Mouse (Mus musculus) embryonic facial prominence, embryonic 12.5 days (tissue): ENCODE data around the gene Exoc6b. TPM values are rescaled to one million over a fixed set of nuclear protein-coding genes. Genes with fewer than 3 reads are reported as not detected.
A peak's percentile ranks its signal among the peaks of the same experiment; 100 is the strongest.

ENCODE experiments used
- ATAC-seq: fragments of 200-750 bp; cut with Nextera tagmentation; 2 replicates; pipeline ENCODE4 v1.8.0; 2017; ENCODE audit not compliant: insufficient number of reproducible peaks, insufficient read depth, low FRiP score, low TSS enrichment
- H3K27ac ChIP-seq: fragments of 300-500 bp; sonication (generic); 2 replicates; pipeline ENCODE4 v1.5.1; 2016; ENCODE audit warnings: mild to moderate bottlenecking
- H3K27me3 ChIP-seq: fragments of 300-500 bp; sonication (generic); 2 replicates; pipeline ENCODE4 v1.6.1; 2016; ENCODE audit warnings: mild to moderate bottlenecking, moderate library complexity
- H3K36me3 ChIP-seq: fragments of 300-500 bp; sonication (generic); 2 replicates; pipeline ENCODE4 v1.6.1; 2016; ENCODE audit warnings: mild to moderate bottlenecking
- H3K4me1 ChIP-seq: fragments of 300-500 bp; sonication (generic); 2 replicates; pipeline ENCODE4 v1.6.1; 2016
- H3K4me2 ChIP-seq: fragments of 300-500 bp; sonication (generic); replicated peaks from 2 replicates; pipeline ENCODE4 v1.6.1; 2016; ENCODE audit warnings: mild to moderate bottlenecking, moderate library complexity
- H3K4me3 ChIP-seq: fragments of 300-500 bp; sonication (generic); 2 replicates; pipeline ENCODE4 v1.5.1; 2016; ENCODE audit warnings: mild to moderate bottlenecking
- H3K9ac ChIP-seq: fragments of 300-500 bp; sonication (generic); 2 replicates; pipeline ENCODE4 v1.6.1; 2016; ENCODE audit warnings: mild to moderate bottlenecking, moderate library complexity
- H3K9me3 ChIP-seq: fragments of 300-500 bp; sonication (generic); 2 replicates; pipeline ENCODE4 v1.6.1; 2016; ENCODE audit warnings: mild to moderate bottlenecking, moderate library complexity
- WGBS: fragments of 180-500 bp; shearing (Covaris S2); methylation state at CpG from one replicate; pipeline ENCODE4 v1.1.7; 2016; 5-methylcytosine and 5-hydroxymethylcytosine counted together
- polyA plus RNA-seq: library from polyadenylated mRNA; unstranded; fragments of >200 nt; fragmentation: Nextera tagmentation; extraction: Ambion mirVana; gene quantifications from 2 replicates; pipeline ENCODE4 v1.2.1, GENCODE M21; 2016

Exoc6b gene
- polyA plus RNA-seq, 1 experiment from 2014 or later, result 45.1 TPM

DNA sequence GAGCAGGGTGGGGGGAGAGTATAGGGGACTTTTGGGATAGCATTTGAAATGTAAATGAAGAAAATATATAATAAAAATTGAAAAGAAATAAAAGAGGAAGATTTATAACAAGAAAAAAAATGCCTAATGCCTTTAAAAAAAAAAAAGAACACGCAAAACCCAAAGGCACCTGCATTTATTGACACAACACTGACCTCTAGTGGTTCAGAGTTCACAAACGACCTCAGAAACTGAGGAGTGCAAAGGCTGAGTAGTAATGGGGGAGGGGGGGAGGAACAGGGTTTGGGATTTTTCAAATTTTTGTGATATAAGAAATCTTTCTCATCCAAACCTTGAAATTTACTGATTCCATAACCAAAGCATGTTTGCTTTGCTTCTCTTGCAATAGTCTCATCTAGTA lies 156.9 kb downstream of the Exoc6b start:
- Histone ChIP-seq H3K27ac (no peak overlapping the region), H3K9me3 (no peaks in the 10 kb centered on the region), H3K4me3 (no peak overlapping the region), H3K27me3 (no peaks in the 10 kb centered on the region), H3K4me2 (no peak overlapping the region), H3K4me1 (no peaks in the 10 kb centered on the region), H3K9ac (no peak overlapping the region), H3K36me3 (no peaks in the 10 kb centered on the region)
- ATAC-seq, result no peak
- 5% methylated on average over 2 of the region's 2 CpGs for WGBS

DNA sequence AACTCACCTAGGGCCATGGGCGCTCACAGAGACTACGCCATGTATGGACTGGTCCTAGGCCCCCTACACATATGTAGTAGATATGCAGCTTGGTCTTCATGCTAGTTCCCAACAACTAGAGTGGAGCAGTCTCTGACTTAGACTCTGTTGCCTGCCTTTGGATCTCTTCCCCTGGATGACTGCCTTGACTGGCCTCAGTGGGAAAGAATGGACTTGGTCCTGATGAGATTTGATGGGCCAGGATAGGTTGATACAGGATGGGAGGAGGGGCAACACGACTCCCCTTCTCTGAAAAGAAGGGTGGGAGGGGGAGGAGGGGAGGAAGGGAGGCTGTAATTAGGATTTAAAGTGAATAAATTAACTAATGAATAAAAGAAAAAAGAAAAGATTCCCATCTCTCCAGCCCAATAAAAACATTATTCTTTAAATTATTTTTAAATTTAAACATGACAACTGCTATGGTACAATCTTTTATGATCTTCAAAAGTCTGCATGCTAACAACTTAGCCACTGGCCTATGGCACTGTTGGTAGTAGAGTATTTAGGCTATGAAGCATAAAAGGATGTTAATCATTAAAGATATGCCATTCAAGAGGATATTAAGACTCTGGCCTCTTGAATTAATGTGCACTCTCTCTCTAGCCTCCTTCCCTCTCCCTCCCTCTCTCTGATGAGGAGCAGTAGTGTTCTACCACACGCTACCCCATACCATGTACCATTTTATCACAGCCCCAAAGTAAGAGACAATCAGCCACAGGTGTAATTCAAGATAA lies 170.1 kb downstream of the Exoc6b start:
- Histone ChIP-seq H3K4me2 (no peak overlapping the region), H3K9ac (no peak overlapping the region), H3K4me1 (no peaks in the 10 kb centered on the region), H3K9me3 (no peaks in the 10 kb centered on the region), H3K27ac (no peak overlapping the region), H3K36me3 (no peaks in the 10 kb centered on the region), H3K27me3 (no peaks in the 10 kb centered on the region), H3K4me3 (no peak overlapping the region)
- ATAC-seq, result no peak
- WGBS, result 82% methylated on average over 4 of the region's 4 CpGs

DNA sequence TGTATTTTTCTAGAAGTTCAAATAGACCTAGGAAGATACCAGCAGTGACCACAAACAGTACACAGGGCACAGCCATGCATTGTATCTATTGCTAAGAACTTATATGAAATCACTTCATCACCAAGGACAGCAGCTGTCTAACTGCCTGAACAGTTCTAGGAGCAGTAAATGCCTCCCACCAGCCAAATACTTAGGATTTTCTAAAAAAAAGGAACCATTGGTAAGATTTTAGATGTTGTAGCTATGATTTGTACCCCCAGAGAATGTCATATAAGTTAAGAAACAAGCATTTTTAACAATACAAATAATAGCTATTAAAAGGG lies 175.6 kb downstream of the Exoc6b start:
- Histone ChIP-seq H3K4me2 (no peak overlapping the region), H3K4me3 (no peak overlapping the region), H3K4me1 (peaks cover 6% of the 10 kb centered on the region), H3K36me3 (no peaks in the 10 kb centered on the region), H3K9me3 (no peaks in the 10 kb centered on the region), H3K9ac (no peak overlapping the region), H3K27me3 (no peaks in the 10 kb centered on the region), H3K27ac (no peak overlapping the region)
- no peak for ATAC-seq

DNA sequence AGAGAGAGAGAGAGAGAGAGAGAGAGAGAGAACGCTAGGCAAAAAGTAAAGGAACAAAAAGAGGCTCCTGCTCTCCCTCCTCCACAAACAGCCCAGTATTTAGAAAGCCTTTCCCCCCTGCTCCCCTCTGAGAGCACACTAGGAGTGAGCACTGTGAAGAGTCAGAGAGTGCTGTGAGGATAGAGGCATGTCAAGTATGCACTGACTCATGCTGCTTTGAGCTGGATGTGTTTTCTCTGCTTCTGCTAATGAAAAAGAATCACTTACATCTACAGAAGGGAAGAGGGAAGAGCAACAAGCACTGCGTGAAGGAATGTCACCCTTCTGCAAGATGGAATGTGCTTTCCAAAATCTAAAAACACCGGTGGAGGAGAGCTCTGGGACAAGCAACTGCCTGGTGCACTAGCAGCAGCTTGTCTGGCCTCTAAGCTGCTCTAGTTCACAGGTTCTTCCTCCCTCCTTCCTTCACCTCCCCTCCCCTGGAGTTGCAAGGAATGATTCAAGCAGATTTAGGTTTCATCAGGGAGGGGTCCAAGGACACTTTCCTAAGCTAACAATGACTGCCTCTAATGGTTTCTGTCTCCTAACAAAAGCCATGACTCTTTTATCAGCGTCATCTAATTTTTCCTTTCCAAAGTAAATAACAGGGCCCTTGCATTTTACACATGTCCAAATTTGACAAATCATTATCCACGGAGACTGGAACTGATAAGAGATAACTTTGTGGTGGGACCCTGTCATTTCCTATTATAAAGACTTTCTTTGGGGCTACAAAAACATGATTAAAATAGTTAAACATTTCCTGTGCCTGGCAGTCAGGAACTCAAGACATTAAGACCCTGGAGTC lies 176.2 kb downstream of the Exoc6b start:
- 0 out of 2 replicates have a peak overlapping the region, but pooled peaks have one; percentile 8 for H3K27ac ChIP-seq
- H3K4me2 ChIP-seq, result no peak overlapping the region
- no peak overlapping the region for H3K9ac ChIP-seq
- ATAC-seq, result no peak
- H3K9me3 ChIP-seq, result no peaks in the 10 kb centered on the region
- WGBS, result 26% methylated on average over 5 of the region's 5 CpGs
- no peaks in the 10 kb centered on the region for H3K27me3 ChIP-seq
- H3K4me1 ChIP-seq, result peaks cover 6% of the 10 kb centered on the region
- no peaks in the 10 kb centered on the region for H3K36me3 ChIP-seq
- no peak overlapping the region for H3K4me3 ChIP-seq

DNA sequence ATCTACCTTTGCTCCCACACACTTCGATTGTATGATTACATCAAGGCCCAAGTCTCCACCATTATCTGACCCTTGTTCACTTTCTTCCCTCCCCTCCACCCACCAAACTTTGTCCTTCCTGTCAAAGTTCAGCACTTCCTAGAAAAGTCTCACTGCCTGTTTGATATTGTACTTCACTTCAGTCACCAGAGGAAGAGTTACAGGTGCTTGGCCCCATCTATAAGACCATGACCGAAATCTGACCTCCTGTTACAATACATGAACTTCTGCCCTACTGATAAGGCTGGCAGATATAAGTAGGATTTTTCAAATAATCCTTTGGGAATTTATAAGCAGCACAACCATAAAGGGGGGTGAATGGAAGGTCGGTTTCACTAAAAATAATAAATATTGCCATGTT lies 182.8 kb downstream of the Exoc6b start:
- H3K36me3 ChIP-seq, result no peaks in the 10 kb centered on the region
- 0 out of 2 replicates have a peak, but pooled peaks cover 3% of the 10 kb centered on the region for H3K4me1 ChIP-seq
- no peak overlapping the region for H3K27ac ChIP-seq
- H3K27me3 ChIP-seq, result no peaks in the 10 kb centered on the region
- no peaks in the 10 kb centered on the region for H3K9me3 ChIP-seq
- 82% methylated on average over 3 of the region's 3 CpGs for WGBS
- ATAC-seq, result no peak
- no peak overlapping the region for H3K4me2 ChIP-seq
- H3K4me3 ChIP-seq, result no peak overlapping the region
- H3K9ac ChIP-seq, result no peak overlapping the region

DNA sequence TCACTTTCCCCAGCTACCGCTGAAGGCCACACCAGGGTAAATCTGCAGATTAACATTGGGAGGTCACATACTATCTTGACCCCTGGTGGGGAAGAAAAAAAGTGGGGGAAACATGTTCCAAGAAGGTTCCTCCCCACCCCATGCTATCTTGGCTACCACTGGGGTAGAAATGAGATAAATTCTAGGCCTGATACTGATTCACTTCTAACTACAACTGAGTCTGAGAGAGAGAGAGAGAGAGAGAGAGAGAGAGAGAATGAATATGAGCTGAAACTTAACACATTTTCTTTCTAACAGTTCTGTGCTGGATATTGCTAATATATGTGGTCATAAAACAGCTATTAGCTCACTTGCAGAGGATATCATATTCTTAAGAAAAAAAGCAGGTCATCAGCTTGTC lies 184.2 kb downstream of the Exoc6b start:
- Histone ChIP-seq H3K4me1 (0 out of 2 replicates have a peak, but pooled peaks cover 3% of the 10 kb centered on the region), H3K9me3 (no peaks in the 10 kb centered on the region), H3K27ac (no peak overlapping the region), H3K36me3 (no peaks in the 10 kb centered on the region), H3K27me3 (no peaks in the 10 kb centered on the region), H3K4me2 (no peak overlapping the region), H3K4me3 (no peak overlapping the region), H3K9ac (no peak overlapping the region)
- ATAC-seq, result no peak
- 84% methylated on average over 1 of the region's 1 CpGs for WGBS

DNA sequence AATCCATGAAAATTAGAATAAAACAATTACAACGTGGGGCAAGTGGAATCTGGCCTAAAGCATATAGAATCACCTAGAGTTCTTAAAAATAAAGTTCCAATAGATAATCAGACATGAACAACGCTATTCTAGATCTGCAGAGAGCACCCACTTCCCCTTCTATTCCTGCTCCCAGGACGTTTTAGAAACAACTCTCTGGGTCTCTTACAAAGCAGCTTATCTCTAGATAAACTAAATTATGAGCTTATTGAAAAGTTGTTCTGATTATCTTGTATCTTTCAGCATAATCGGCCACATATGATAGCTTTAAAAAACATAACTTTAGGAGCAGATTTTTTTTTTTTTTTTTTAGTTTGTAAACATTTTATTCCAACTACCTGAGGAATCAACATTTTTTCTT lies 185.6 kb downstream of the Exoc6b start:
- ATAC-seq, result no peak

DNA sequence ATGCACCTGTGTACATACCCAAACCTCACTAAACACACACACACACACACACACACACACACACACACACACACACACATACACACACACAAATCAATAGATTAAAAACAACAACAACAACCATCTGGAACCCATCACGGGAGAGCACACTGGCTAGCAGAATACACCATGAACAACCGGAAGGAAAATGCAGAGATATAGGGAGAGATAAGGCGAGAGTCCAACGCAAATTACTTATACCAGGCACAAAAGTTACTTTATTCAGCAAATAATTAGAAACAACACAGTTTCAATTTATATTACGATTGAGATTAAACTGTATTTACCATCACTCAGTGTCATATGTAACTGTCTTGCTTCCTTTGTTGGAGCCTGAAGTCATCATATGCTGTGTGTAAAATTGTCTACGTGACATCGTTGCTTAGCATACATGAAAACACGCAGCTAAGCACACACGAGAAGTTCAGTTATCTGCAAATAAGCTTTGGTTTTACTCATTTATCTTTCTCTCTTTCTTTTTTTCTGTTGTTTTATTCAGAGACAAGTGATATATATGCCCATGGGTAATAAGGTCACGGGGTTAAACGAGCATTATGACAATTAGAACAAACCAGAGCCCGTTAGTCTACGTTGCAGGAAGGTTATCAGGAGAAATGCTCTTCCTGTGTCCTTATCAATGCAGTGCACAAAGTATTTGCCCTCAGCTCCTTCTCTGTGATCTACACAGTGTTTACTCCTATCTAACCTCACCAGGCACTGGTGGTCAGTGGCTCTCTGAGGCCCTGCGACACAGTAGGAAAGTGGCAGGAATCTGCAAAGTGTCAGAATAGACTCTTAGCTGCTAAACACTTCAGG lies 186.4 kb downstream of the Exoc6b start:
- 62% methylated on average over 14 of the region's 14 CpGs for WGBS
- ATAC-seq, result no peak

More for the DNA sequence above, 185.6 kb downstream of the Exoc6b start:
- no peak overlapping the region for H3K4me3 ChIP-seq
- H3K4me1 ChIP-seq, result 0 out of 2 replicates have a peak, but pooled peaks cover 3% of the 10 kb centered on the region
- H3K27ac ChIP-seq, result no peak overlapping the region
- WGBS, result 68% methylated on average over 4 of the region's 4 CpGs
- H3K9ac ChIP-seq, result no peak overlapping the region
- no peak overlapping the region for H3K4me2 ChIP-seq
- H3K27me3 ChIP-seq, result no peaks in the 10 kb centered on the region
- H3K36me3 ChIP-seq, result no peaks in the 10 kb centered on the region
- no peaks in the 10 kb centered on the region for H3K9me3 ChIP-seq

DNA sequence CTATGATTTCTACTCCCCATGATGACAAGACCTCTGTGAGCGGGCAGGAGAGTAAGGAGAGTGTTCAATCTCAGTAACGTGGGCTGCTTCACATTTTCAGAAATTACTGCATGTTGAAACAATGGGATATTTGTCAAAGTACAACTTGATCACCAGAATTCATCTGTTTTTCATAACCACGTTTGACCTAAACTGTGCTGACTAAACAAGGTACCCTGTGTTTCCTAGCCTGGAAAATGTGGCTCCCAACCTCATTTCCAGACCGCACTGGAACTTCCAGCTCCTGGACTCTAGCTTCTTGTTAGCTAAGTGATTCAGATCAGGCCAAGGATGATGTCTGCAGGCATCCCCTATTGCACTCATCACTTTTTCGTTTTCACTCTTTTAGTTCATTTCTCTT lies 193.4 kb downstream of the Exoc6b start:
- H3K4me3 ChIP-seq, result no peak overlapping the region
- H3K4me1 ChIP-seq, result no peaks in the 10 kb centered on the region
- ATAC-seq, result no peak
- peak overlapping the region; percentile 60; the same call in 1 of the 2 replicates for H3K27ac ChIP-seq
- no peak overlapping the region for H3K4me2 ChIP-seq
- 37% methylated on average over 5 of the region's 5 CpGs for whole genome bisulfite sequencing
- H3K27me3 ChIP-seq, result no peaks in the 10 kb centered on the region
- H3K9ac ChIP-seq, result no peak overlapping the region
- H3K36me3 ChIP-seq, result no peaks in the 10 kb centered on the region
- no peaks in the 10 kb centered on the region for H3K9me3 ChIP-seq

More for the DNA sequence above, 186.4 kb downstream of the Exoc6b start:
- Histone ChIP-seq H3K36me3 (no peaks in the 10 kb centered on the region), H3K4me2 (no peak overlapping the region), H3K4me3 (no peak overlapping the region), H3K9ac (no peak overlapping the region), H3K4me1 (0 out of 2 replicates have a peak, but pooled peaks cover 3% of the 10 kb centered on the region), H3K27ac (no peak overlapping the region), H3K27me3 (no peaks in the 10 kb centered on the region), H3K9me3 (no peaks in the 10 kb centered on the region)

DNA sequence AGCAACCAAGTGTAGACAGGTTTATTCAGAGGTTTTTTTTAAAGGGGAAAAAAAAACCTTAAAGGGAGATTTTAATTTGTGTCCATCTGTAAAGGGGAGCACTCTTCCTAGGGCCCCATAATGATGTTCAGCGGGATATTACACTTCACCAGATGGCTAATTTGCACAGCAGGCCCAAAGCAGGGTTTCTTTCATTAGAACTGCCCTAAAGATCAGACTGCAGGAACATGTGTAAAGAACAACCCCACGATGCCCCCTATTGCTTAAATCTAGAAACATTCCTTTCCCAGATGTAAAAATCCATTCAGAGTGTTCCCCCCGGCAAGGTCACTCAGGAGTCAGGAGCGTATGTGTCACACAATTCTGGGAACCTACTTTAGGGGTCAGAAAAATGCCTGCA lies 202.2 kb downstream of the Exoc6b start:
- Histone ChIP-seq H3K4me3 (no peak overlapping the region), H3K27me3 (no peaks in the 10 kb centered on the region), H3K9ac (no peak overlapping the region), H3K36me3 (no peaks in the 10 kb centered on the region), H3K9me3 (no peaks in the 10 kb centered on the region), H3K4me2 (no peak overlapping the region), H3K4me1 (peaks cover 17% of the 10 kb centered on the region), H3K27ac (no peak overlapping the region)
- ATAC-seq, result no peak
- 6% methylated on average over 4 of the region's 4 CpGs for WGBS

DNA sequence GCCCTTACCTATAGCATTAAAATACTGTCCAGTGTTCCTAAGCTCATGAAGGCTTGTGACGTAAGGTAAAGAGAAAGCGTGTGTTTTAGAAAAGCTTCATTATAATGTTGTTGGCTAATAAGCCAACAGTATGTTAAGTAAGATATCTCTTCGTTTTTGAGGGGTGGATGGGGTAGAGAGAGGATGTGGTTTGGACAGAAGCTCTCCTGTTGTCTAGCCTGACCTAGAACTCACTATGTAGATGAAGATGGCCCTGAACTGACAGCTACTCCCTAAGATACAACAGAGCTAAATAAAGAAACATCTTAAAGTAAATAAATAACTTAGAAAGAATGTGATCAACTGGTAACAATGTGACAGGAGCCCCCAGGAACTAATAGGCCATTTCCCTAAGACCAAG lies 204.7 kb downstream of the Exoc6b start:
- H3K9me3 ChIP-seq, result no peaks in the 10 kb centered on the region
- no peak overlapping the region for H3K4me2 ChIP-seq
- H3K4me1 ChIP-seq, result peaks cover 17% of the 10 kb centered on the region
- ATAC-seq, result no peak
- no peaks in the 10 kb centered on the region for H3K36me3 ChIP-seq
- H3K27ac ChIP-seq, result no peak overlapping the region
- 80% methylated on average over 3 of the region's 3 CpGs for WGBS
- H3K4me3 ChIP-seq, result no peak overlapping the region
- no peaks in the 10 kb centered on the region for H3K27me3 ChIP-seq
- H3K9ac ChIP-seq, result no peak overlapping the region
